Mouse (Mus musculus): ENCODE measurements around the gene Hpn.

The Hpn gene

GRCm38 (mm10) chr7:31055354-31055824 lies 59.7 kb downstream of the Hpn start:
- DNase-seq (ENCODE audit: extremely low read depth, low read depth), result no peak

GRCm38 (mm10) chr7:31054661-31055320 lies 60.3 kb downstream of the Hpn start:
- DNase-seq (ENCODE audit: extremely low read depth, low read depth), result no peak

GRCm38 (mm10) chr7:31053882-31054447 lies 61.1 kb downstream of the Hpn start:
- no peak for DNase-seq (ENCODE audit: extremely low read depth, low read depth)

- no peak for DNase-seq (ENCODE audit: extremely low read depth, low read depth)
Measured at GRCm38 (mm10) chr7:31052636-31053434, 62.3 kb downstream of the Hpn start.

- DNase-seq (ENCODE audit: extremely low read depth, low read depth), result no peak
Measured at GRCm38 (mm10) chr7:31052251-31052635, 62.8 kb downstream of the Hpn start.

- no peak for DNase-seq (ENCODE audit: extremely low read depth, low read depth)
Measured at GRCm38 (mm10) chr7:31051321-31052021, 63.6 kb downstream of the Hpn start, which contains the start of gene Fxyd7. Gene Fxyd7 (minus strand): TSS chr7:31051467.

GRCm38 (mm10) chr7:31050921-31051320 lies 64.2 kb downstream of the Hpn start:
- no peak for DNase-seq (ENCODE audit: extremely low read depth, low read depth)

- no peak for DNase-seq (ENCODE audit: extremely low read depth, low read depth)
Measured at GRCm38 (mm10) chr7:31050487-31050886, 64.6 kb downstream of the Hpn start.

GRCm38 (mm10) chr7:31049846-31050281 lies 65.2 kb downstream of the Hpn start:
- no peak for DNase-seq (ENCODE audit: extremely low read depth, low read depth)

- DNase-seq (ENCODE audit: extremely low read depth, low read depth), result no peak
Measured at GRCm38 (mm10) chr7:31049135-31049845, 65.8 kb downstream of the Hpn start.
